Mouse (Mus musculus) spleen, embryonic (tissue): ENCODE measurements at regions not wholly inside any gene's neighbourhood (a gene's known extent, or its start where the extent isn't known, plus 50 kb on each side); places are given as distances from the start of the nearest gene placed in this dataset.
"Not testable (repeated sequence)": the region's sequence is repeated elsewhere in the genome, so short reads cannot be mapped to it uniquely, and the experiment has no call there.

Source experiments
- CTCF ChIA-PET: fragments of 350-600 bp; sonication (Branson Sonifier 250); formaldehyde crosslinking; loops from one replicate; lab custom pipeline; 2022; lab: Charles Lee

DNA sequence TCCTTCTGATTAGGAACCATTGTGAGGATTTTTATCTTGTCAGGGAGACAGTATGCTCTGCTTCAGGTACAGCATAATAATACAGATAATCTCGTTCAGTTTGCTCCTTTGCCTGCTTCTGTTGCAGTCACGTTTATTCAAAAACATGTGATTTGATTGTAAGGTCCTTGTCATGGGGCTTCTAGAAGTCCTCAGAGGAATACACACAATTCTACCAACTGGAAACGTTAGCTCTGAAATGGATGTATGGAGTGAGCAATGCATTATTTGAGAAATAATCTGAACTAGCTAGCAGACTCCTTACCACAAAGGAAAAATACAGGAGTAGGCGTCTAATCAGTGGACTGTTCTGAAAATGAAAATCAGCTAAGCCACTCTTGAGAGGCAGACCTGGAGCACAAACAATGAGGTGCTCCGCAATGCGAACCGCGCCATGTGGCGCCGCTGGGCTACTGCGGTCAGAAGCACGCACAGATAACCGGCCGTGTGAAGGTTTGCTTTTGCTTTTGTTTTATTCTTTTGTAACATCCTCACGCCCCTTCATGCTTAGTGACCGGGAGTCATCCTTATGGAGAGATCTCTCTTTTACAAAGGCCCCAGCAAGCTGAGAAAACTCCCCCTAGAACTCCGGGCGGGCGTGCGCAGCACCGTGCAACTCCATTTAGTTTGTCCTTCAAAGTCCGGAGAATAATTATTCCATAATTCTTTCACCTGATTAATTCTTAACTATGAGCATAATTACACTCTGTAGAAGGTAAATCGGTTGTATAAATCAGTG is 419.7 kb downstream of the Nova1 start:
- CTCF ChIA-PET: no interaction called here

DNA sequence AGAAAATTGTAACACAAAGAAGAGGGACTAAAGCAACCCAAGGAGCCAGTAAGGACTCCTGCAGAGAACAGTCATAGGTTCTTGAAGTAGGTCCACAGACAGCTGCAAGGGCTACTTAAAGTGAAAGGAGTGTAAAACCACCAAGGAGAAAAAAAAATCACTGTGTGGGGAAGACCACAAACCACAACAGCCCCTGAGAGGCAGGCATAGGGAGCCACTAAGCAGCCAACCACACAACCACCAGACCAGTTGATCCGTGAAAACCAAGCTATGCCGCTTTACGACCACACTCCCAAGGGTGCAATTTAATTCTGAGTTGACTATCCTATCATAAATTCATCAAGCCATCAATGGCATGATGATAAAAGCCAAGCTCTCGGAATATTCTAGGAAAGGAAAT is 423.5 kb downstream of the Nova1 start:
- CTCF ChIA-PET: no interaction called here

DNA sequence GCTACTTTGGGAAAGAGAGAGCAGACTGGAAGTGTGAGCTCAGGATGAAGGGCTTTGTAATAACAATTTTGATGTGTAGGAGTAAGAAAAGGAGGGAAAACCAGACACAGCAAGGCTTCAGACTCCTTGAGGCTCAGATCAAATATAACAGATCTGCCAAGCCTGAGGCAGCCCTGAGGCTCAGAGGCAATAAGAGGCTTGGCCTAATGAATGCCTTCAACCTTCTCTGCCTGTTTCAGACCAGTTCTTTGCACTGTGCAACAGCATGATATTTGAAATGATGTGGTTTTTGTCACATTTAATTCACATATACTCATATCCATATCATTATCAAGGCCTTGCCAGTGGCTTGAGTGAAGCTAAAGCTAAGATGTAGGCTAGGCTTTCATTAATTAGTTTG is 425.0 kb downstream of the Nova1 start:
- CTCF ChIA-PET: no interaction called here

DNA sequence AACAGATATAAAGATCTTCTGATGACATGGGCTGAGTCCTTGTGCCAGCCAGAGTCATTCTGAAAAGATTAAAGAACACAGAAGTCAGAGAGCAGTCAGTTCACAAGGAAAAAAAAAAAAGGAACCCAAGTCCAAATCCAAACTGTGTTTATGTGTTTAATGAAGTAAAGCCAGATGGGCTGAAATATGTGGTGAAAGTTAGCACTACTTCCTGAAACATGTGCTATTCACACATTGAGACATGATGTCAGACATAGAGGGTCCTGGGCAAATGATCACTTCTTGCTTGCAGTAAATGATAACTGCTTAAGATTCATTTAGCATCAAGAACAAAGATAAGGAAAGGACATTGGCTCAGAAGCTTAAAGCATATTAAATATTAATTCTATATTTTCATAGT is 439.8 kb downstream of the Nova1 start:
- CTCF ChIA-PET: interaction anchor here (0.6 kb wide), 1 partner anchor 120 kb away, joined by 8 read pairs; no protein-coding TSS in a partner anchor

DNA sequence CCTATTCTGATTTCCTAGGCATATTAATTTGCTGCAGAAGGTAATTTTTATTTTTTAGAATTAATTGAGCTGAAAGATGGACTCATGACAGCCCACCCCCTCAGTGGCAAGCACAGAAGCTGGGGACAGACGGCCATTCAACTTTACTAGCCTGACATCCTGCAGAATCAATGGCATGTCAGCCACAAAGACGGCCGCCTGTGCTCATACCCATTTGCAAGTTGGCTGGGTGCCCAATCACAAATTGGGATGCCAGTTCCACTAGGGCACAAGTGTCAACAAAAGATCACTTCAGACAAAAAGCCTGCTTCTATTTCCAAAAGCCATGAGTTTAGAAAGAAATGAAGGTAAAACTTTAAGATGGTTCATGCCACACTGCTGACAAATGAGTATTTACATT is 447.0 kb downstream of the Nova1 start:
- CTCF ChIA-PET: no interaction called here

DNA sequence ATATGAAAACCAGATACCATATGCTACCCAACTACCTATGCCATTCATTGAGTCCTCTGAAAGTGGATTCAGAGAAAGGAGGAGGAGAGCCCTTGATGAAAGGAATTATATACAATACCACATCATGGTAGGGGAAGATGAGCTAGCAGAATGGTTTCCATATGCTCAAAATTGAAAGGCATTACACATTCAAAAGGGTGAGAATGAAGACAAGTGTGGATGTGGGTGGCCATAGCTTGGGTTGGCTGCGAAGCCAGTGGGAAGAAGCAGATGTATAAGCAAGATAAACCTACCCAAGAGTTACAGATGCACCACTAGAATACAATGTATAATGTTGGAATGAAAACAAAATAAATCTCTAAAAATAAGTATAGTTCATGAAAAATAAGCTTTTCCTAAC is 485.4 kb downstream of the Nova1 start:
- CTCF ChIA-PET: no interaction called here

DNA sequence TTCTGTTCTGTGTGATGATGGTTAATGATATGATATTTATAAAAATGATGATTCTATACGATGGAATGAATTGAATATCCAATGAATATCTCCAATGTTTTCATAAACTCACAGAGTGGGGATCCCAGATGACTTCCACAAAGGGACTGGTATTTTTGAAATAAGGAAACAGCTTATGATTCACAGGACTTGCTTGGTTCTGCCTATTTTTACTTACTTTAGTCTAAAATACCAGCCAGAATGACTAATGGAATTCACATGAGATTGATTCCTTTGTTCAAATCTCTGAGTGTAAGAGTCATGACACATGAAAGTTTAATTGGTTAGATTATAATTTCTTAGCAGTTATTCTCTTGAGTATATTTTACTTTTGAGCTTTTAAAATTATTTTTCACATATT is 490.9 kb downstream of the Nova1 start:
- CTCF ChIA-PET: no interaction called here

DNA sequence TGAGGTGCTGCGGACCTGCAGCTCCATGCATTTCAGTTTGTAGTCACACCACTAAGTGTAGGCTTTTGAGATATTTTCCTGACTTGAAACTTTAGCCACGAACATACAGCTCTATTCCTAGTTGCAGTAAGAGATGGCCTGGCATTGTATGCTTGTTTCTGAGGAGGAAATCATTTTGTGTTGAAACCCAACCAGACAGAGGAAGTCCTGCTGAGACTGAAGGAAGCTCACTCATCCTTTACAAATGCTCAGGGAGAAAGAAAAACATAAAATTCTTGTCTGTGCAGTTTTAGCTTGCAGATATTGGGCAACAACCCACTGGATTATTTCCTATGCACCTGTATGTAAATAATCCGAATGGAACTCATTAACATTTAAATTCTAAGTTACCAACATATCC is 495.5 kb downstream of the Nova1 start:
- CTCF ChIA-PET: no interaction called here

DNA sequence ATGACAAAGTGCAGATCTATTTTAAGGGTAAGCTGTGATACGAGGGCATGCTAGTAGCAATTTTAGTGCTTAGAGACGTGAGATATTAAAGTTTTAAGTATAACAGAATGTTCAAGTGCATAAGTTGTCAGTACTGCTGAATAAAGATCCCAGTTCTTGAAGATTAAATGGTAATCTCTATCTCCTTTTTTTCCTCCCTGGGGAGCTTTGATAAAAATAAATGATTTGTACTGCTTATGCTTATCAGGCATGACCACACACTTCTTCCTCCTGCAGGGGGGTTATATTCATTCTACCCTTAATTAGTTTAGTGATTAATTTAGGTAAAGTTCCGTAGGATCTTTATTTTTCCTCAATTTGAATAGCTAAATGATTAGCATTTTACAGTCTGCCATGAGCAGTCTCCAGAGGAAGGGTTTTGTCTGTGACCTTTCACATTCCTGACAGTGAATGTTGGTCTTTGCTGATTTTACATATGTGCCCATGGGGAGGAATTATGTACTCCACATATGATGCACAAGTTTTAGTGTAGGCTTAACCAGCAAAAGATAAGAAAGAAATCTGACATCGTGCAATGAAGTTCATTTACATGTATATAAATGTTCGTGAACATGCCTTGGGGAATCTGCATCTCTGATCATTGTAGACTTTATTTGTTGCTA is 515.5 kb downstream of the Nova1 start:
- CTCF ChIA-PET: no interaction called here

DNA sequence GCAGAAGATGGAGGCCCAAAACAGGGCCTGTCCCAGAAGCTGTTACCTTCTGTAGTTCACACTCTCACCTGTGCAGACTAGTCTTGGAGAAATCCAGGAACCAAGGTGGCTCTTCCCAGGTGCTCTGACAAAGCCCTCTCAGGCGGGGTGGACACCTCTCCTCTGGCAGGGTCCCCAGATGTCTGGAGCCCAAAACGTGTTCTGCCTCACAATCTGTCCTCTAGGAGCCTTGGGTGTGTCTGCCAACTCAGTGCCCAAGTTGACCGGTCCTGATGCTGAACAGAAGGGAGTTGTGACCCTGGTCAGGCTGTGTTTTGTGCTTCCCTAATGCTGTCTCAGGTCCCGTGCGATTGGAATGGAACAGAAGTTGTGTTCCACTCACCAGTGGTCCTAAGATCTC is 519.8 kb downstream of the Nova1 start:
- CTCF ChIA-PET: no interaction called here

DNA sequence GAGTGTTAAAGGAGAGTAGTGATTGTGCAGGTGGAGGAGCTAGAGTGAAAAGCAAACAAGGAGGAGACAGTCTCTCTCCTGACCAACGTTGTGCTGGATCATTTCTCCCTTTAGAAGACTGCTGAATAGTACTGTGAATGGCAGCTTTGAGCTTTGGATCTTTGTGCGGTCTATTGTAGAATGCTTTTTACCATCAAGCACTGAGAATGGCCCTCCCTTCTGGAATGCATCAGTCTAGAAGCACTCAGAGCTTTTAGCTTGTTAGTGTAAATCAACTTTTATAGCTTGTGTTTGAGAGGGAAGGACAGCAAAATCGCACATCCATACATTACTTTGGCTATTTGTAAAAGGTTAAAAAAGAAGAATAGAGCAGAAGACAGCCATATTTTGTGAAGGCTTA is 534.2 kb downstream of the Nova1 start:
- CTCF ChIA-PET: no interaction called here

DNA sequence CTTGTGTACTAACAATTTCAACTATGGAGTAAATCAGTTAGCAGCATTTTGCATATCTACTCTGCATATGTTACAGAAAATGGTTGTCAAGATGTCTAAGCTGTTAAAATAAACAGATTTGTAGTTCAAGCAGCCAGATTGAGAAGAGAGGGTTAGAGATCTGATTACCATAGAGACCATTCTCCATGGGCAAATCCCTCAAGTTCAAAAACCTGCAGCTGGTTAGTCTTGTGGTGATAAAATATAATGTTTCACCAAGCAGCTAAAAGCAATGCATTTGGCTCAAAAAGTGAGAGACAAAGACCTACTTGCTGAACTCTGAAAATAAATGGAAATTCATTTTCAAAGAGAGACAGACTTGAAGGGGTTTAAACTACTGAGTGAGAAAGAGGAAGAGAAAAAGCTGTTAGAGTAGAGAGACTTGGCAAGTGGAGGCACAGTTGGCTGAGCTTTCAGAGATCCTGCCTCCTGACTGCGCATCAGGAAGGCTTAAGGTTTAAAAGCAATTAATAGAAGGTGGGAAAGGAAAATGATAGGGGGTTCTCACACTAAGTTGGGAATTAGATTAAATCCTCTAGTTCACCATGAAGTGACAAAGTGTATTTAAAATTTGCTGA is 570.2 kb downstream of the Nova1 start:
- CTCF ChIA-PET: no interaction called here

DNA sequence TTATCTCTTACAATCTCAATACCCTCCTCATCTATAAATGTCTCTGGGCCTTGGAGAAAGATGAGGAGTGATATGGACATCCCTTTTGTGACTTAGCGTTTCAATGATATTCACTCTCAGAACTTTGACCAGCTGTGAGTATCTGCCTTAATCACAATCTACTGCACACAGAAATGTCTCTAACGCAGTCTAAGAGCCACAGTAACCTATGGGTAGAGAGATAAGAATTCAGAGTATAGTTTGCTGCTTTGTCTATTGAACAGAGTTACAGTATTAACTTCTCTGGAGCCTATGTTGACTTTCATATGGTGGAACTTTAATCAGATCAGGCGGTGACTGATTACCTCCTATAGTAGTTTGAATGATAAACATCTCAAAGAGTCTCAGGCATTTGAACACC is 573.8 kb downstream of the Nova1 start:
- CTCF ChIA-PET: no interaction called here

DNA sequence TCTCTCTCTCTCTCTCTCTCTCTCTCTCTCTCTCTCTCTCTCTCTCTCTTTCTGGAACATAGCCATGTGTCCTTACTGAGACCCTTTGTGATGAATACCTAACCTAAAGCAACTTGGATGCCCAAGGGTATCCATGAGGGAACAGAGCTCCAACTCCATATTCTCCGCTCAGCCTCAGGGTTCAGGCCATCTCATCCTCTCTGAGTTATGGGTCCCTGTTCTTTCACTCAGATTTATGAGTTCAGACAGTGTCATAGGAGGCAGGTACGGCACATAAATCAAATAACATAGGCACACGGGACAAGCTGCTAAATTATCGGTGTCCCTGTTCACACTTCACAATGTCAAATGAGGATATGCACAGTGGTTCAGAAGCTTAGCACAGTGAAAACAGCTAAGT is 586.4 kb downstream of the Nova1 start:
- CTCF ChIA-PET: no interaction called here

DNA sequence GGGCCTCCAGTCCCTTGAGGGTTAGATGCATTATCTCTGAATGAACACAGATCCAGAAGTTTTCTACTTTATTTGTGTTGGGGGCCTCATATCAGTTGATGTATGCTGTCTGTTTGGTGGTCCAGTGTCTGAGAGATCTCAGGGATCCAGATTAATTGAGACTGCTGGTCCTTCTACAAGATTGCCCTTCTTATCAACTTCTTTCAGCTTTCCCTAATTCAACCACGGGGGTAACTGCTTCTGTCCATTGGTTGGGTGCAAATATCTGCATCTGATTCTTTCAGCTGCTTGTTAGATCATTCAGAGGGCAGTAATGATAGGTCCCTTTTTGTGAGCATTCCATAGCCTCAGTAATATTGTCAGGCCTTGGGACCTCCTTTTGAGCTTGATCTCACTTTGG is 603.4 kb downstream of the Nova1 start:
- CTCF ChIA-PET: not testable (repeated sequence)

DNA sequence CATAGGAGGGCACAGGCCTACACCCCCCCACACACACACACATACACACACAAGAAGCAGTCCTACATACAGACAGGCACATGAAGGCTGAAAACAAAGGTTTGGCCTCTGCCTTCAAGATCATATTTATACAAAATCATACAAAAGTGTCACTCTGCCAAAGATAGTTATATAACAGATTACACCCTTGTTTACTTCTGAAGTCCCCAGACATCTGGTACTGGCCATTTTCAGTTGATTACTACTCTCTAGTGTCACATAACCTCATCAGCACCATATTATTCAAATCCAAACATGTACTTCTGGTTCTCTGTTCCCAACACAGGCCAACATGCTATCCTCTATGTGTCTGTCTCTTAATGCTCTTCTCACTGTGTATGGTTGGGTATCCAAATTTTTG is 619.7 kb downstream of the Nova1 start:
- CTCF ChIA-PET: no interaction called here

DNA sequence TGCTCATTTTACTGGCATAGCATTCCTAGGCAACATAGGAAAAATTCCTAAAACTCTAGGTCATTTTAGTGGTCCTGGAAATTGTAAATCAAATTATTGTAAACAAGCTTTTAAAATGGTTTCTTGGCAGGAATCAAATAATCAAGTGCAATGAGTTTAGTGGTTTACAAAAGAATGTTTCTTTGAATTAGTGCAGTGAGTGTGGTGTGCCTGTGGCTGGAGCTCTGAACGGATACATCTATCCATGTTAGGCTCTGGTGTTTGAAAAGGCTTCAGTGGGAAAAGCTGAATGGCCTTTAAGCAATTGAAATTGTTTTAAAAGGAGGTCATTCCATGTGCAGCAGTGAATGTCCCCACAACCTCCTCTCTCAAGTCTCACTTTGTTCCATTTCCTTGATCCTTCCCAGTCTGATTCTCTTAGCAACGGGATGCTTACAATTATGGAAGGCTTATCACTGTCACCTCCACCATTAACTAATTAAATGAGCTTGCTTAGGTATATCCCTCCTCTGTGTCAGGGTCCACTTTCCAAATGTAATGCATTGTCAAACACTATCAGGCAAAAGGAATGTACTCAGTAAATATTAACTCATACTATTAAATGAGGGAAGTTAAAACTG is 621.1 kb downstream of the Nova1 start:
- CTCF ChIA-PET: no interaction called here

DNA sequence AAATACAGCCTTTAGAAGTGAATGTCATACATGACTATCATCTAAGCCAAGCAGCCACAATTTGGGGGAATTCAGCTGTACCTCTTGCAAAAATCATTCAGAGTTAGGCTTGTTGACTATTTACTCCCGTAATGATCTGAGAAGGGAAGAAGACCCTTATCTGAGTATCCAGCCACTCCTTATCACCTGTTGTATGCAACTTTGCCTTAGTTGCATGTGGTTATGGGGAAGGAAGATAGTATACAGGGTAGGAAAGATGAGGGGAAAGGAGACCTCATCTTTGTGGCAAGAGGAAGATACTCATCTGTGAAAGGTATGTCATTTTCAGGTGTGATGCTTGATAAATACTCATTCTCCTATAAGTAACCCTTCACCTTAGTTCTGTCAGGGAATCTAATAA is 624.6 kb downstream of the Nova1 start:
- CTCF ChIA-PET: no interaction called here
